ENCODE assay signal across 1 mouse cellular context in the genomic region with DNA sequence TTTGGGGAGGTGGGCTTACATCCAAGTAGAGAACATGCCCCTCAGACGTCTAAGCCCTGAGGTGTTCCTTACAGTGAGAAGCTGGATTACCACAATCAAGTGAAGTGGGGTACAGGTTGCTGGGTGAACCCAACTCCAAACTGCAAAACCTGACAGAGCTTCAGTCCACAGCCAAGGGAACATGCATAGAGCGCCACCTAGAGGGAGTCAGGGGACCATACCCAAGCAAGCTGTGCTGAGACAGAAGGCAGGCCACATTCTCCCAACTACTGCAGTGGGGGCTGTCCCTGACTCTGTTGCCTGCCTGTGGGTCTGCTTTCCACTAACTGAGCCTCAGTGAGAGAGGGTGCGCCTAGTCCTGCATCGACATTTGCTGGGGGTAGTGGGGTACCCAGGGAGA.
A peak's percentile ranks its signal among the peaks of the same experiment; 100 is the strongest.
TF ChIP-seq lines count a peak whose summit lies in the region.

No protein-coding gene starts in this region.

TF ChIP-seq in CH12.LX, 34 proteins besides CTCF, POLR2A, EP300 and RAD21 (continued from another document):
- TF ChIP-seq NRF1 (IDR thresholded peaks at IDR 0.05; ENCODE audit: low read depth, low read length) = no peak
- no peak for TF ChIP-seq MYC (IDR thresholded peaks at IDR 0.05; ENCODE audit: low read depth, low read length)
- peak; percentile 66 for TF ChIP-seq SMC3 (IDR thresholded peaks at IDR 0.05; ENCODE audit: low read depth, low read length)
